Mouse (Mus musculus) lung, postnatal 0 days (tissue): ENCODE measurements around the gene Gpr176. TPM values are rescaled to one million over a fixed set of nuclear protein-coding genes. Genes with fewer than 3 reads are reported as not detected.

Source experiments
- ATAC-seq: fragments of 200-750 bp; cut with Nextera tagmentation; 2 replicates; pipeline ENCODE4 v1.8.0; 2017; ENCODE audit warnings: moderate library complexity
- DNase-seq: peaks from one replicate; pipeline ENCODE4 v3.0.0-alpha.2; 2016; ENCODE audit warnings: low spot score
- H3K27ac ChIP-seq: fragments of 300-500 bp; sonication (generic); 2 replicates; pipeline ENCODE4 v1.5.1; 2014; ENCODE audit warnings: antibody characterized with exemption, mild to moderate bottlenecking, low read length, mixed read lengths
- H3K27me3 ChIP-seq: fragments of 300-500 bp; sonication (generic); replicated peaks from 2 replicates; pipeline ENCODE4 v1.6.1; 2014; ENCODE audit warnings: low read length, mixed read lengths; ENCODE audit not compliant: insufficient read depth
- H3K36me3 ChIP-seq: fragments of 300-500 bp; sonication (generic); 2 replicates; pipeline ENCODE4 v1.6.1; 2014; ENCODE audit warnings: low read length, mixed read lengths; ENCODE audit not compliant: insufficient read depth
- H3K4me1 ChIP-seq: fragments of 300-500 bp; sonication (generic); 2 replicates; pipeline ENCODE4 v1.6.1; 2014; ENCODE audit warnings: antibody characterized with exemption, low read depth, low read length, mixed read lengths; ENCODE audit not compliant: insufficient read depth
- H3K4me2 ChIP-seq: fragments of 300-500 bp; sonication (generic); replicated peaks from 2 replicates; pipeline ENCODE4 v1.6.1; 2014; ENCODE audit warnings: low read depth, mild to moderate bottlenecking, low read length, moderate library complexity, mixed read lengths
- H3K4me3 ChIP-seq: fragments of 300-500 bp; sonication (generic); 2 replicates; pipeline ENCODE4 v1.5.1; 2014; ENCODE audit warnings: low read depth, low read length
- H3K9ac ChIP-seq: fragments of 300-500 bp; sonication (generic); replicated peaks from 2 replicates; pipeline ENCODE4 v1.6.1; 2014; ENCODE audit warnings: low read depth, mild to moderate bottlenecking
- H3K9me3 ChIP-seq: fragments of 300-500 bp; sonication (generic); 2 replicates; pipeline ENCODE4 v1.6.1; 2016; ENCODE audit warnings: low read length, mixed read lengths
- CTCF ChIP-seq: IDR thresholded peaks from 2 replicates; pipeline ENCODE4 v1.5.1; 2016; ENCODE audit warnings: antibody characterized with exemption, mild to moderate bottlenecking
- EP300 ChIP-seq: IDR thresholded peaks from 2 replicates; pipeline ENCODE4 v1.6.1; 2016; ENCODE audit warnings: antibody characterized with exemption, mild to moderate bottlenecking, control low read depth
- WGBS: fragments of 180-500 bp; shearing (Covaris S2); extraction: QIAGEN DNeasy Blood & Tissue Kit; methylation state at CpG from one replicate; pipeline ENCODE4 v1.1.7; 2014; 5-methylcytosine and 5-hydroxymethylcytosine counted together
- polyA plus RNA-seq: library from polyadenylated mRNA; unstranded; fragments of >200 nt; fragmentation: Nextera tagmentation; extraction: Ambion mirVana; gene quantifications from 2 replicates; pipeline ENCODE4 v1.2.1, GENCODE M21; 2015

Gene Gpr176
- polyA plus RNA-seq, 1 experiment from 2014 or later = 0.26 TPM

DNA sequence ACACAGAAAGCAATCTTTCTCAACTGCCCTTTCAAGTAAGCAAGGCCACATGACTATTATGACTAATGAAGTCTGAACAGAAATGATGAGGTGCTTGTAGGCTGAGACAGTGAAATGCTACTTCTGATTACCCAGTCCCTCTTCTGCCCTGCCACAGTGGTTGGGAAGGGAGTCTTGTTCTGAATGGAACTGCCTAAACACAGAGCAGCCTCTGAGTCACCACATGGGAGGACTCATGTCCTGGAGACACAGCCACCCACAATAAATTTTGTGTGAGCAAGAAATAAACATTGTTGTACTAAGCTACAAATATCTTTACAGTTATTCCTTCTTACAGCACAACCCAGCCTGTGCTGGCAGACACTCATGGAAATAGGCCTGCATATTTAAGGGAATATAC lies 2.7 kb upstream of the Gpr176 start:
- Histone ChIP-seq H3K27me3 (peaks cover 13% of the 10 kb centered on the region), H3K4me2 (no peak overlapping the region), H3K4me1 (peaks cover 11% of the 10 kb centered on the region; the same call in 1 of the 2 replicates), H3K9me3 (no peaks in the 10 kb centered on the region), H3K27ac (no peak overlapping the region), H3K36me3 (no peaks in the 10 kb centered on the region), H3K9ac (no peak overlapping the region), H3K4me3 (no peak overlapping the region)
- no peak for TF ChIP-seq CTCF
- TF ChIP-seq EP300 = no peak
- DNase-seq (no peak), ATAC-seq (0 out of 2 replicates have a peak, but pooled peaks have one; percentile 6)

DNA sequence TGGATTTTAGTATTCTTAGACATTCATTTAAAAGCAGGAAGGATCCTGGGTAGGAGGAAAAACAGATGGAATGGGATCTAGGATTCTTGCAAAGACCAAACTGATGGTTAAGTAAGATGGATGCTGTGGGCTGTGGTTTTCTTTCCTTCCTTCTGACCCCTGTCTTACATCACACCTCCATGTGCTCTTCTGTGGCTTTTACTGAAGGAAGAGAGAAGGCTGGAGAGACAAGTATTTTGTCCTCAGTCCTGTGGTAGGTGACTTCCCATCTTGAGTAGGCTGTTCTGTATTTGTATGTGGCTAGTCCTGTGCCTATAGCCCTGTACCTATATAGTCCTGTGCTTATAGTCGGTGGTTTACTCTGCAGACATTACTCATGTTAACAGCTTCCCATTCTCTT lies 2.3 kb upstream of the Gpr176 start:
- peaks cover 13% of the 10 kb centered on the region for H3K27me3 ChIP-seq
- H3K4me1 ChIP-seq = peaks cover 11% of the 10 kb centered on the region; the same call in 1 of the 2 replicates
- no peak for TF ChIP-seq CTCF
- TF ChIP-seq EP300 = no peak
- 44% methylated on average over 1 of the region's 1 CpGs for WGBS
- no peaks in the 10 kb centered on the region for H3K36me3 ChIP-seq
- no peaks in the 10 kb centered on the region for H3K9me3 ChIP-seq
- H3K27ac ChIP-seq = no peak overlapping the region
- DNase-seq = no peak
- H3K4me2 ChIP-seq = no peak overlapping the region
- no peak overlapping the region for H3K9ac ChIP-seq
- ATAC-seq = no peak
- H3K4me3 ChIP-seq = no peak overlapping the region

DNA sequence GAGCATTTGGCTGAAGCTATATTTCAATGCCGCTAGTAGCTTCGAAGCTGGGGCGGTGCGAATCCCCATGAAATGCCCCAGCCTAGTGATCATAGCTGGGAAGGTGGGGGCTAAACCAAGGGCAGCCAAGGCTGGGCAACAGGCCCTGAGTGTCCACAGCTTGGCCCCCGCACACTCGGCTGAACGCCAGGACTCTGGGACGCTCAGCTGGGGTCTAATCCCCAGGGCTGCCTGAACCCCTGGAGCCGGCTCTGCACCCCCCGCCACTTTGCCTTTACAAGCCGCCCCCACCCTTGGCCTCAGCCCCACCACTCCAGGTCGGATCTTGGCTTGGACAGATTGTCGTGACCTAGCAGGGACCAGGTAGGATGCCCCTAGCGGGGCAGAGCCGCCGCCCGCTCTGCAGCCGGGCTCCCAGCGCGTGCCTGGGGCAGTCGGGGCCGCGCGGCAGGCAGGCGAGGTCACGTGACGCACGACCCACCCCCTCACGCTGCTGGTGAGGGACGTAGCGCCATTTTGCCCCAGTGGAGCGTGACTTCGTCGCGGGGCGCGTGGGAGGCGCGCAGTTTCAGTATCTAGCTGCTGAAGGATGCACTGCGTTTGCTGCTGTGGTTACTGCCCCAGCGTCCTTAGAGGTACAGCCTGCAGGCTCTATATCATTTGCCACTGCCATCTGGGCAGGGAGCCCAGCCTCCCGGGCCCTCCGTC lies 507 bp upstream of the Gpr176 start:
- peaks cover 13% of the 10 kb centered on the region for H3K27me3 ChIP-seq
- H3K9me3 ChIP-seq = no peaks in the 10 kb centered on the region
- 2% methylated on average over 43 of the region's 43 CpGs for WGBS
- peak overlapping the region; percentile 41 for H3K4me3 ChIP-seq
- DNase-seq (peak; percentile 78), ATAC-seq (peak; percentile 90)
- H3K4me2 ChIP-seq = peak overlapping the region; percentile 82
- peak; percentile 56 for TF ChIP-seq CTCF
- no peak for TF ChIP-seq EP300
- H3K36me3 ChIP-seq = no peaks in the 10 kb centered on the region
- H3K27ac ChIP-seq = no peak overlapping the region
- H3K4me1 ChIP-seq = peaks cover 11% of the 10 kb centered on the region; the same call in 1 of the 2 replicates
- no peak overlapping the region for H3K9ac ChIP-seq

DNA sequence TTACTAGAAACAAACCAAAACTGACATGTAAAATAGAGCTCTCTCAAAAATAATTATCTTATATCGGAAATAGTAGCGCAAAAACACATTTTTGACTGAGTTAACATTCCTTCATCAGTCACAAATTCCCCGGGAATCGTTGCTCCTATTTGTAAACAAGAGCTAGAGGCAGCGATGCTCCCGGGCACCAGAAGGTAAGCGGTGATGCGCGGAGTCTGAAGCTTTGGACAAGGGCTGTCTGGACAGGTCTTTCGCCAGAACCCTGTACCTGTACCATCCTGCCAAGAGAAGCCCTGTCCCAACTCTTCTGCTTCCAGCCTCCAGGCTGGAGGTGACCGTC lies 688 bp downstream of the Gpr176 start:
- TF ChIP-seq EP300 (no peak), CTCF (no peak)
- peak overlapping the region; percentile 41 for H3K4me3 ChIP-seq
- H3K4me1 ChIP-seq = peaks cover 11% of the 10 kb centered on the region; the same call in 1 of the 2 replicates
- H3K9ac ChIP-seq = no peak overlapping the region
- H3K9me3 ChIP-seq = no peaks in the 10 kb centered on the region
- H3K36me3 ChIP-seq = no peaks in the 10 kb centered on the region
- WGBS = 8% methylated on average over 11 of the region's 11 CpGs
- DNase-seq = no peak
- peak overlapping the region; percentile 82 for H3K4me2 ChIP-seq
- no peak overlapping the region for H3K27ac ChIP-seq
- ATAC-seq = no peak
- peaks cover 13% of the 10 kb centered on the region for H3K27me3 ChIP-seq

DNA sequence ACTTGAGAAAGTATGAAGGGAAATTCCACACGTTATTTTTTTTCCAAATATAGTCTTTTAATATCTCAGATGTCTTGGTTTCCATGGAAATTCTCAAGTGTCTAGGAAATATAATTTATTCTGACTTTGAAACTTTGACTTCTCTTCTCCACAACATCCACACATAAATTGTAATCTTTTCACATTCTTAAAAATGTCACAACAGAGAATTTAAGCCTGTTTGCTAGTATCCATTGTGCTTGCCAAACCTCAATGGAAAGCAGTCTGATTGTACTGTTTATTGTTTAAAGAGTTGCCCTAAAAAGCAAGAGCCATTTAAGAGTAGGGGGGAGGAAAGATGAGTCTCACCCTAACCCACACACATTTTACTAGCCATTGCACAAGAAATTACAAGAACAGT lies 1.4 kb downstream of the Gpr176 start:
- Histone ChIP-seq H3K4me3 (no peak overlapping the region), H3K4me2 (no peak overlapping the region), H3K27me3 (peaks cover 13% of the 10 kb centered on the region), H3K27ac (no peak overlapping the region), H3K36me3 (no peaks in the 10 kb centered on the region), H3K9me3 (no peaks in the 10 kb centered on the region), H3K4me1 (peaks cover 11% of the 10 kb centered on the region; the same call in 1 of the 2 replicates), H3K9ac (no peak overlapping the region)
- DNase-seq = peak; percentile 37
- TF ChIP-seq CTCF (no peak), EP300 (no peak)
- WGBS = 29% methylated on average over 1 of the region's 1 CpGs
- ATAC-seq = no peak

DNA sequence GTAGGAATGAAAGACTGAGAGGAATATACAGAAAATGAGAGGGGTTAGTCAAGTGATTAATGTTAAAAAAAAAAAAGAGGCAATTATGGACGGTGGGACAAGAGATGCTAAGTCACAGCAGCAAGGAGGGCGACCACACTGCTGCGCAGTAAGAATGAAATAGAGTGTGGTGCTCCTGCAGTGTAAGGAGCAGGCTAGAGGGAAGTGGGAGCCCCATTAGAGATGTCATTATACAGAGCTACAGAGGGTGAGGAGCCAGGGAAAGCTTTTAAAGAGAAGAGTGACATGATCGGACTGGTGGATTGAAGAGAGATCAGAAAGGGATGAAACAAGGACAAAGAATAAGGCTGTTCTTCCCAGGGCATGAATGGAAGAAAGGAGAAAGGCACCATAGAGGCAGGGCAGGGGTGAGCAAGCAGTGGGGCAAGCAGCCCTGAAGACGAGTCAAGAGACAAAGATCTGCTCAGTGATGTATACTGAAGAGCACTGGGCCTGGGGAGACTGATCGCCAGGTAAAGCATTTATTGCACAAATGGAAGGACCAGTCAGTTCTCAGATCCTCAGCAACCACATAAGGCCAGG lies 18.0 kb downstream of the Gpr176 start:
- H3K4me3 ChIP-seq = no peak overlapping the region
- no peak overlapping the region for H3K9ac ChIP-seq
- H3K4me1 ChIP-seq = no peaks in the 10 kb centered on the region
- WGBS = 81% methylated on average over 6 of the region's 6 CpGs
- no peaks in the 10 kb centered on the region for H3K36me3 ChIP-seq
- H3K27ac ChIP-seq = no peak overlapping the region
- H3K27me3 ChIP-seq = no peaks in the 10 kb centered on the region
- TF ChIP-seq EP300 = no peak
- ATAC-seq = no peak
- no peaks in the 10 kb centered on the region for H3K9me3 ChIP-seq
- H3K4me2 ChIP-seq = no peak overlapping the region
- no peak for DNase-seq
